Mouse (Mus musculus) MEL-GATA-1-ER (cell line): ENCODE measurements around the gene Txn1.

Experiments
- DNase-seq: peaks from one replicate; pipeline ENCODE4 v3.0.0-alpha.2; 2012; ENCODE audit warnings: low read depth; ENCODE audit errors: extremely low read depth

The Txn1 gene

GRCm38 (mm10) chr4:57901210-57901609 is 55.0 kb downstream of the Txn1 start:
- no peak for DNase-seq

GRCm38 (mm10) chr4:57896631-57897030 is 59.6 kb downstream of the Txn1 start:
- no peak for DNase-seq

- DNase-seq: no peak
Observed at GRCm38 (mm10) chr4:57895902-57896301, 60.3 kb downstream of the Txn1 start.

- no peak for DNase-seq
Observed at GRCm38 (mm10) chr4:57895140-57895539, 61.1 kb downstream of the Txn1 start.
